In the genomic region with DNA sequence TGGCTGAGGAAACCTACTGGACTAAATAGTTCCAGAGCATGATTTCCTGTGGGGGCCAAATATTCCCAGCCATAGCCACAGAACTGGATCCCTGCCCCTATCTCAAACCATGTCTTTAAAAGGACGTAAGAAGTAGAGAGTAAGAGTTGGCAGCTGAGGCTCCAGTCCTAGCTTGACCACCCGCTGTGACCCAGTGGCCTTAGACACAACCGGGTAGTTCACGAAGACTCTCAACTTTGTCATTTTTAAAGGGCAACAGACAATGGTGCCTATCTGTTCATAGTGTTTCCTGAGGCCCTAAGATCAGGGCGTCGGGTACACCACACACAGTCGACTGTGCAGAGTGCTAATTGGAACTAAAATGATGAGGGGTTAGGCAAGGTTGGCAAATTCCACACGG, we compare ENCODE assay signal across 24 mouse cellular contexts. TPM values are rescaled to one million over a fixed set of nuclear protein-coding genes. Genes with fewer than 3 reads are reported as not detected.
A peak's percentile ranks its signal among the peaks of the same experiment; 100 is the strongest.
DNase-seq lines count a peak whose midpoint lies in the region; ATAC-seq and TF ChIP-seq lines count a peak whose summit lies in the region.
"Had no signal": no experiment of that assay in that cellular context is flagged by ENCODE, and none has a peak within 500 bp of the region (broad histone marks: within the 10 kb centered on the region; RNA-seq: fewer than 3 reads in every experiment).

No protein-coding gene starts in this region.

- DNase-seq in cerebellum, postnatal 10 days: peak; percentile 42 to 46
- no peak for DNase-seq in cerebellum, adult 11 months
- DNase-seq in layer of hippocampus, adult 2 months (ENCODE audit: low spot score in 2 of 2): no peak
- DNase-seq in layer of hippocampus, postnatal 14 days (ENCODE audit: low spot score in 2 of 2): no peak
- peak; percentile 64 for DNase-seq in Muller cell, postnatal 12 days (ENCODE audit: inconsistent ontology term)
- peak; percentile 57 for DNase-seq in retina, postnatal 1 day
- DNase-seq: adrenal gland, postnatal 10 days; adrenal gland, postnatal 36 days; cerebellum, adult 2 months; cerebellum, adult 9-11 months; cerebellum, postnatal 36 days; embryo, embryonic 11 days; gastrocnemius, postnatal 14 days; heart, adult 11 months had no signal

- H3K27me3 ChIP-seq in liver, embryonic 12.5 days (replicated peaks): no peaks in the 10 kb centered on the region
- H3K27me3 ChIP-seq: embryonic facial prominence, embryonic 13.5 days; forebrain, embryonic 12.5 days; forebrain, embryonic 15.5 days; hindbrain, embryonic 13.5 days; Patski had no signal

- H3K4me1 ChIP-seq in liver, embryonic 12.5 days: peaks cover 27% of the 10 kb centered on the region

- H3K36me3 ChIP-seq in liver, embryonic 12.5 days: no peaks in the 10 kb centered on the region
- H3K36me3 ChIP-seq: embryonic facial prominence, embryonic 10.5 days; embryonic facial prominence, embryonic 13.5 days; forebrain, embryonic 12.5 days; forebrain, embryonic 15.5 days; hindbrain, embryonic 13.5 days had no signal

- H3K4me2 ChIP-seq in liver, embryonic 12.5 days: no peak overlapping the region
- H3K4me2 ChIP-seq: embryonic facial prominence, embryonic 13.5 days; forebrain, embryonic 12.5 days; forebrain, embryonic 15.5 days; heart, embryonic 11.5 days; hindbrain, embryonic 13.5 days had no signal

- H3K4me3 ChIP-seq in layer of hippocampus, adult 2 months: no peak overlapping the region
- no peak overlapping the region for H3K4me3 ChIP-seq in liver, embryonic 12.5 days
- H3K4me3 ChIP-seq: embryonic facial prominence, embryonic 10.5 days; embryonic facial prominence, embryonic 13.5 days; erythroblast, embryonic 14.5 days; forebrain, embryonic 12.5 days; forebrain, embryonic 15.5 days; hindbrain, embryonic 13.5 days had no signal

- no peaks in the 10 kb centered on the region for H3K9me3 ChIP-seq in liver, embryonic 12.5 days (replicated peaks)
- H3K9me3 ChIP-seq: embryonic facial prominence, embryonic 10.5 days; embryonic facial prominence, embryonic 13.5 days; forebrain, embryonic 12.5 days; forebrain, embryonic 15.5 days; hindbrain, embryonic 13.5 days had no signal

- no peak overlapping the region for H3K9ac ChIP-seq in liver, embryonic 12.5 days
- H3K9ac ChIP-seq: embryonic facial prominence, embryonic 13.5 days; forebrain, embryonic 12.5 days; forebrain, embryonic 15.5 days had no signal

- peak overlapping the region; percentile 78 for H3K27ac ChIP-seq in layer of hippocampus, adult 2 months
- no peak overlapping the region for H3K27ac ChIP-seq in liver, embryonic 12.5 days
- H3K27ac ChIP-seq: embryonic facial prominence, embryonic 10.5 days; embryonic facial prominence, embryonic 13.5 days had no signal

- WGBS in liver, embryonic 12.5 days (ENCODE audit: insufficient replicate concordance): 49% methylated on average over 8 of the region's 8 CpGs

- TF ChIP-seq CTCF in layer of hippocampus, adult 2 months (conservative IDR thresholded peaks at IDR 0.05): no peak

- ATAC-seq in liver, embryonic 12.5 days: no peak
- ATAC-seq: forebrain, embryonic 15.5 days; hindbrain, postnatal 0 days; Patski had no signal

RNA-seq across cellular contexts. Expression of a gene that starts 30.5 kb away (rescaled TPM):
- total RNA-seq in layer of hippocampus, adult 2 months (2021): 100 to 1,000 TPM; 230 to 231 TPM
- 100 to 1,000 TPM; 154 to 158 TPM for total RNA-seq in layer of hippocampus, postnatal 14 days (2021)
- polyA plus RNA-seq in liver, embryonic 12.5 days (2016; fragmentation: Nextera tagmentation; extraction: Ambion mirVana): 2.4 and 3.1 TPM in 2 replicates

Comparison
In these comparisons a context has a peak if more than half of its experiments do, and no peak if none do; other contexts are left out.
1. DNase-seq: peak in cerebellum, postnatal 10 days (2 of 2), Muller cell, postnatal 12 days (single experiment) and retina, postnatal 1 day (single experiment); none in cerebellum, adult 11 months (single experiment), layer of hippocampus, adult 2 months (0 of 2) and layer of hippocampus, postnatal 14 days (0 of 2).